Mouse (Mus musculus) MEL (cell line): ENCODE data around the gene Dqx1. TPM values are rescaled to one million over a fixed set of nuclear protein-coding genes. Genes with fewer than 3 reads are reported as not detected.
A peak's percentile ranks its signal among the peaks of the same experiment; 100 is the strongest.

ENCODE experiments used
- DNase-seq: peaks from one replicate; pipeline ENCODE4 v3.0.0; 2011; ENCODE audit warnings: low read depth, low spot score
- H3K27ac ChIP-seq: 2 replicates; pipeline ENCODE4 v1.5.1; 2012; ENCODE audit warnings: low read depth, mild to moderate bottlenecking, control low read depth, low read length, moderate library complexity; ENCODE audit not compliant: control insufficient read depth
- H3K27me3 ChIP-seq, 2 experiments: fragments of 150-350 bp in 1 of 2; sonication (generic) in 1 of 2; 2 replicates each; pipeline ENCODE4 v1.6.1; 2012; ENCODE audit warnings: low read length in 2 of 2, mild to moderate bottlenecking in 2 of 2, improper control_type of control experiment in 1 of 2, moderate library complexity in 1 of 2; ENCODE audit not compliant: insufficient read depth in 2 of 2, control insufficient read depth in 1 of 2
- H3K36me3 ChIP-seq, 2 experiments: 2 replicates each; pipeline ENCODE4 v1.6.1; 2012 to 2014; ENCODE audit warnings: low read length in 2 of 2, improper control_type of control experiment in 1 of 2, inconsistent platforms in 1 of 2, mild to moderate bottlenecking in 1 of 2; ENCODE audit not compliant: insufficient read depth in 2 of 2, control insufficient read depth in 1 of 2
- H3K4me1 ChIP-seq, 2 experiments: fragments of 150-350 bp in 1 of 2; sonication (generic) in 1 of 2; 2 replicates each; pipeline ENCODE4 v1.6.1; 2012; ENCODE audit warnings: low read length in 2 of 2, improper control_type of control experiment in 1 of 2, mild to moderate bottlenecking in 1 of 2; ENCODE audit not compliant: insufficient read depth in 2 of 2, control insufficient read depth in 1 of 2
- H3K4me3 ChIP-seq, 2 experiments: fragments of 150-350 bp in 1 of 2; sonication (generic) in 1 of 2; 2 replicates each; pipeline ENCODE4 v1.5.1; 2012; ENCODE audit warnings: low read depth in 2 of 2, low read length in 2 of 2, mild to moderate bottlenecking in 2 of 2, moderate library complexity in 2 of 2, control low read depth in 1 of 2, improper control_type of control experiment in 1 of 2; ENCODE audit not compliant: control insufficient read depth in 1 of 2, insufficient read depth in 1 of 2
- H3K79me2 ChIP-seq: 2 replicates; pipeline ENCODE4 v1.6.1; 2012; ENCODE audit warnings: mild to moderate bottlenecking, low read length, moderate library complexity; ENCODE audit not compliant: control insufficient read depth, poor library complexity, insufficient read depth
- H3K9ac ChIP-seq: 2 replicates; pipeline ENCODE4 v1.6.1; 2012; ENCODE audit warnings: low read depth, mild to moderate bottlenecking, control low read depth, low read length, moderate library complexity; ENCODE audit not compliant: control insufficient read depth, poor library complexity, severe bottlenecking
- H3K9me3 ChIP-seq: fragments of 150-350 bp; sonication (generic); replicated peaks from 2 replicates; pipeline ENCODE4 v1.6.1; 2012; ENCODE audit warnings: mild to moderate bottlenecking, low read length, improper control_type of control experiment, moderate library complexity; ENCODE audit not compliant: insufficient read depth
- BHLHE40 ChIP-seq: IDR thresholded peaks from 2 replicates; pipeline ENCODE4 v1.6.1; 2012; ENCODE audit warnings: low read depth, mild to moderate bottlenecking, inconsistent platforms, low read length, improper control_type of control experiment, borderline replicate concordance
- CHD1 ChIP-seq: IDR thresholded peaks from 2 replicates; pipeline ENCODE4 v1.6.1; 2012; ENCODE audit warnings: low read depth, mild to moderate bottlenecking, inconsistent platforms, low read length, improper control_type of control experiment
- CHD2 ChIP-seq: IDR thresholded peaks from 2 replicates; pipeline ENCODE4 v1.6.1; 2011; ENCODE audit warnings: low read length, improper control_type of control experiment
- CTCF ChIP-seq, 3 experiments: IDR thresholded peaks in 2 of 3; conservative IDR thresholded peaks in 1 of 3; 2 replicates each; pipeline ENCODE4 v1.5.1; 2011 to 2012; ENCODE audit warnings: low read length in 3 of 3, low read depth in 2 of 3, mild to moderate bottlenecking in 2 of 3, improper control_type of control experiment in 1 of 3, inconsistent platforms in 1 of 3, mixed read lengths in 1 of 3, moderate library complexity in 1 of 3; ENCODE audit not compliant: control insufficient read depth in 1 of 3, insufficient read depth in 1 of 3, poor library complexity in 1 of 3, severe bottlenecking in 1 of 3
- E2F4 ChIP-seq: IDR thresholded peaks from 2 replicates; pipeline ENCODE4 v1.6.1; 2011; ENCODE audit warnings: low read depth, low read length, improper control_type of control experiment, borderline replicate concordance
- ELF1 ChIP-seq: IDR thresholded peaks from 2 replicates; pipeline ENCODE4 v1.6.1; 2014; ENCODE audit warnings: low read depth, mild to moderate bottlenecking, inconsistent platforms, low read length, improper control_type of control experiment, moderate library complexity
- EP300 ChIP-seq, 2 experiments: IDR thresholded peaks; 2 replicates each; pipeline ENCODE4 v1.6.1; 2011; ENCODE audit warnings: improper control_type of control experiment in 2 of 2, low read length in 2 of 2, low read depth in 1 of 2, mild to moderate bottlenecking in 1 of 2
- ETS1 ChIP-seq: IDR thresholded peaks from 2 replicates; pipeline ENCODE4 v1.6.1; 2012; ENCODE audit warnings: low read depth, mild to moderate bottlenecking, inconsistent platforms, low read length, improper control_type of control experiment, moderate library complexity
- GABPA ChIP-seq: IDR thresholded peaks from 2 replicates; pipeline ENCODE4 v1.6.1; 2012; ENCODE audit warnings: low read depth, mild to moderate bottlenecking, inconsistent platforms, low read length, improper control_type of control experiment, moderate library complexity
- GATA1 ChIP-seq: IDR thresholded peaks from 2 replicates; pipeline ENCODE4 v1.6.1; 2011; ENCODE audit warnings: low read depth, low read length, improper control_type of control experiment
- HCFC1 ChIP-seq: IDR thresholded peaks from 2 replicates; pipeline ENCODE4 v1.6.1; 2012; ENCODE audit warnings: low read depth, mild to moderate bottlenecking, inconsistent platforms, low read length, improper control_type of control experiment, moderate library complexity
- JUND ChIP-seq: IDR thresholded peaks from 2 replicates; pipeline ENCODE4 v1.6.1; 2011; ENCODE audit warnings: low read depth, mild to moderate bottlenecking, improper control_type of control experiment, low read length
- KAT2A ChIP-seq: conservative IDR thresholded peaks from 2 replicates; pipeline ENCODE4 v1.6.1; 2012; ENCODE audit warnings: low read depth, low read length, improper control_type of control experiment, inconsistent platforms
- MAFK ChIP-seq: IDR thresholded peaks from 2 replicates; pipeline ENCODE4 v1.6.1; 2011; ENCODE audit warnings: low read depth, mild to moderate bottlenecking, low read length, improper control_type of control experiment, borderline replicate concordance
- MAX ChIP-seq: IDR thresholded peaks from 2 replicates; pipeline ENCODE4 v1.6.1; 2011; ENCODE audit warnings: low read length, improper control_type of control experiment
- MAZ ChIP-seq: IDR thresholded peaks from 2 replicates; pipeline ENCODE4 v1.6.1; 2012; ENCODE audit warnings: low read depth, mild to moderate bottlenecking, inconsistent platforms, low read length, improper control_type of control experiment
- MEF2A ChIP-seq: IDR thresholded peaks from 2 replicates; pipeline ENCODE4 v1.6.1; 2014; ENCODE audit warnings: low read depth, mild to moderate bottlenecking, inconsistent platforms, low read length, improper control_type of control experiment; ENCODE audit not compliant: poor library complexity, insufficient replicate concordance, severe bottlenecking; ENCODE audit errors: extremely low read depth
- MXI1 ChIP-seq: IDR thresholded peaks from 2 replicates; pipeline ENCODE4 v1.6.1; 2011; ENCODE audit warnings: mild to moderate bottlenecking, low read depth, low read length, improper control_type of control experiment
- MYB ChIP-seq: IDR thresholded peaks from 2 replicates; pipeline ENCODE4 v1.6.1; 2011; ENCODE audit warnings: mild to moderate bottlenecking, low read depth, low read length, improper control_type of control experiment
- MYC ChIP-seq: IDR thresholded peaks from 2 replicates; pipeline ENCODE4 v1.6.1; 2011; ENCODE audit warnings: low read depth, mild to moderate bottlenecking, low read length, improper control_type of control experiment, moderate library complexity
- NELFE ChIP-seq: IDR thresholded peaks from 2 replicates; pipeline ENCODE4 v1.6.1; 2011; ENCODE audit warnings: low read depth, low read length, improper control_type of control experiment
- NRF1 ChIP-seq: IDR thresholded peaks from 2 replicates; pipeline ENCODE4 v1.6.1; 2014; ENCODE audit warnings: low read depth, mild to moderate bottlenecking, inconsistent platforms, low read length, improper control_type of control experiment, moderate library complexity; ENCODE audit not compliant: poor library complexity, insufficient read depth, severe bottlenecking
- POLR2A ChIP-seq, 2 experiments: IDR thresholded peaks; 2 replicates each; pipeline ENCODE4 v1.6.1; 2011 to 2012; ENCODE audit warnings: low read length in 2 of 2, mild to moderate bottlenecking in 2 of 2, control low read depth in 1 of 2, improper control_type of control experiment in 1 of 2, low read depth in 1 of 2, moderate library complexity in 1 of 2; ENCODE audit not compliant: control insufficient read depth in 1 of 2, insufficient read depth in 1 of 2, poor library complexity in 1 of 2
- POLR2AphosphoS2 ChIP-seq: IDR thresholded peaks from 2 replicates; pipeline ENCODE4 v1.6.1; 2011; ENCODE audit warnings: low read length, improper control_type of control experiment
- RAD21 ChIP-seq: IDR thresholded peaks from 2 replicates; pipeline ENCODE4 v1.6.1; 2011; ENCODE audit warnings: mild to moderate bottlenecking, low read depth, low read length, improper control_type of control experiment
- RCOR1 ChIP-seq: IDR thresholded peaks from 2 replicates; pipeline ENCODE4 v1.6.1; 2012; ENCODE audit warnings: low read depth, mild to moderate bottlenecking, inconsistent platforms, low read length, improper control_type of control experiment
- SIN3A ChIP-seq: IDR thresholded peaks from 2 replicates; pipeline ENCODE4 v1.6.1; 2012; ENCODE audit warnings: low read length, improper control_type of control experiment, inconsistent platforms
- SMC3 ChIP-seq: IDR thresholded peaks from 2 replicates; pipeline ENCODE4 v1.6.1; 2011; ENCODE audit warnings: low read depth, low read length, improper control_type of control experiment
- TBP ChIP-seq: IDR thresholded peaks from 2 replicates; pipeline ENCODE4 v1.8.0; 2011; ENCODE audit warnings: low read depth, low read length, improper control_type of control experiment
- TCF12 ChIP-seq: IDR thresholded peaks from 2 replicates; pipeline ENCODE4 v1.6.1; 2014; ENCODE audit warnings: low read depth, mild to moderate bottlenecking, inconsistent platforms, low read length, improper control_type of control experiment, moderate library complexity
- UBTF ChIP-seq: IDR thresholded peaks from 2 replicates; pipeline ENCODE4 v1.6.1; 2012; ENCODE audit warnings: low read depth, mild to moderate bottlenecking, inconsistent platforms, low read length, improper control_type of control experiment, moderate library complexity, borderline replicate concordance; ENCODE audit not compliant: insufficient read depth
- USF1 ChIP-seq: IDR thresholded peaks from 2 replicates; pipeline ENCODE4 v1.6.1; 2014; ENCODE audit warnings: low read depth, mild to moderate bottlenecking, inconsistent platforms, low read length, improper control_type of control experiment, moderate library complexity
- USF2 ChIP-seq, 2 experiments: IDR thresholded peaks; 2 replicates each; pipeline ENCODE4 v1.6.1; 2011 to 2012; ENCODE audit warnings: improper control_type of control experiment in 2 of 2, low read length in 2 of 2, borderline replicate concordance in 1 of 2, inconsistent platforms in 1 of 2, low read depth in 1 of 2, mild to moderate bottlenecking in 1 of 2; ENCODE audit not compliant: insufficient read depth in 1 of 2
- ZC3H11A ChIP-seq: IDR thresholded peaks from 2 replicates; pipeline ENCODE4 v1.6.1; 2012; ENCODE audit warnings: low read depth, mild to moderate bottlenecking, inconsistent platforms, low read length, improper control_type of control experiment
- ZKSCAN1 ChIP-seq: IDR thresholded peaks from 2 replicates; pipeline ENCODE4 v1.6.1; 2012; ENCODE audit warnings: low read depth, mild to moderate bottlenecking, inconsistent platforms, low read length, improper control_type of control experiment, moderate library complexity
- ZMIZ1 ChIP-seq: IDR thresholded peaks from 2 replicates; pipeline ENCODE4 v1.6.1; 2012; ENCODE audit warnings: low read depth, mild to moderate bottlenecking, inconsistent platforms, low read length, improper control_type of control experiment, moderate library complexity
- ZNF384 ChIP-seq: IDR thresholded peaks from 2 replicates; pipeline ENCODE4 v1.6.1; 2012; ENCODE audit warnings: low read depth, mild to moderate bottlenecking, inconsistent platforms, low read length, improper control_type of control experiment
- polyA plus RNA-seq, 2 experiments: library from polyadenylated mRNA; stranded (reverse) in 1 of 2; unstranded in 1 of 2; fragments of >175 nt in 1 of 2; fragments of >200 nt in 1 of 2; gene quantifications; 2 replicates each; pipeline versions ENCODE4 v1.2.1 to v1.2.4; 2012; ENCODE audit warnings: low replicate concordance in 2 of 2, low read depth in 1 of 2; ENCODE audit not compliant: insufficient read length in 2 of 2, insufficient read depth in 1 of 2, missing spikeins in 1 of 2
- total RNA-seq: library from RNA; depleted of rRNA; stranded (reverse); fragments of 300-350 nt; gene quantifications from 2 replicates; pipeline ENCODE4 v1.2.3, GENCODE M21; 2012

Gene Dqx1
- total and polyA plus RNA-seq, 3 experiments, result 1.3 to 3.4 TPM; not detected in 1

GRCm38 (mm10) chr6:83010010-83010409 is 47.6 kb upstream of the Dqx1 start:
- peaks cover 41 to 52% of the 10 kb centered on the region in 2 experiments for H3K4me1 ChIP-seq
- peak; percentile 88 for DNase-seq
- peak overlapping the region; percentile 56 to 80 for H3K4me3 ChIP-seq
- H3K27ac ChIP-seq, result peak overlapping the region; percentile 88
- no peaks in the 10 kb centered on the region for H3K9me3 ChIP-seq
- H3K9ac ChIP-seq, result peak overlapping the region; percentile 79
- H3K27me3 ChIP-seq, result no peaks in the 10 kb centered on the region
- peaks cover 3% of the 10 kb centered on the region for H3K79me2 ChIP-seq
- peaks cover 0 to 52% of the 10 kb centered on the region in 2 experiments; a peak in 2 of 4 replicates for H3K36me3 ChIP-seq
- TF ChIP-seq MAZ, result peak; percentile 68; the same call in 1 of the 2 replicates
- TF ChIP-seq KAT2A, result no peak; the same call in 1 of the 2 replicates
- TF ChIP-seq POLR2AphosphoS2, result peak; percentile 79; the same call in 1 of the 2 replicates
- no peak for TF ChIP-seq GABPA
- TF ChIP-seq HCFC1, result peak; percentile 83
- TF ChIP-seq SIN3A, result peak; percentile 70; the same call in 1 of the 2 replicates
- peak; percentile 27; the same call in 1 of the 2 replicates for TF ChIP-seq MAX
- no peak for TF ChIP-seq UBTF
- TF ChIP-seq MAFK, result no peak
- no peak for TF ChIP-seq CHD2
- TF ChIP-seq GATA1, result peak; percentile 82
- TF ChIP-seq MYC, result no peak
- no peak for TF ChIP-seq JUND
- peak; percentile 95 for TF ChIP-seq ZMIZ1
- TF ChIP-seq MYB, result no peak
- TF ChIP-seq RAD21, result no peak
- TF ChIP-seq ZNF384, result no peak
- TF ChIP-seq MEF2A, result 0 out of 2 replicates have a peak, but pooled peaks have one; percentile 16
- TF ChIP-seq NRF1, result no peak
- TF ChIP-seq TBP, result peak; percentile 94
- TF ChIP-seq ZKSCAN1, result no peak
- peak in 1 of 2 experiments; percentile 70; a peak in 3 of 4 replicates for TF ChIP-seq EP300 (IDR thresholded peaks at IDR 0.05; ENCODE audit: low read depth in 1 of 2, low read length in 2 of 2)
- peak; percentile 84 for TF ChIP-seq ETS1
- peak; percentile 41 for TF ChIP-seq RCOR1
- peak; percentile 69 for TF ChIP-seq ELF1
- TF ChIP-seq USF1, result no peak
- peak; percentile 15 for TF ChIP-seq MXI1
- TF ChIP-seq ZC3H11A, result no peak
- TF ChIP-seq NELFE, result peak; percentile 83
- TF ChIP-seq SMC3, result no peak
- no peak for TF ChIP-seq E2F4
- TF ChIP-seq BHLHE40, result no peak
- peak; percentile 73 for TF ChIP-seq TCF12
- TF ChIP-seq CTCF (IDR thresholded peaks at IDR 0.05 in 2 of 3, conservative IDR thresholded peaks at IDR 0.05 in 1 of 3; ENCODE audit: control insufficient read depth in 1 of 3, insufficient read depth in 1 of 3, low read depth in 2 of 3, low read length in 3 of 3, poor library complexity in 1 of 3, severe bottlenecking in 1 of 3), result no peak
- TF ChIP-seq POLR2A (IDR thresholded peaks at IDR 0.05; ENCODE audit: control insufficient read depth in 1 of 2, insufficient read depth in 1 of 2, low read depth in 1 of 2, low read length in 2 of 2, poor library complexity in 1 of 2), result peak; percentile 15 to 89; a peak in 3 of 4 replicates
- 0 out of 2 replicates have a peak, but pooled peaks have one; percentile 6 for TF ChIP-seq CHD1
- no peak for TF ChIP-seq USF2 (IDR thresholded peaks at IDR 0.05; ENCODE audit: borderline replicate concordance in 1 of 2, insufficient read depth in 1 of 2, low read depth in 1 of 2, low read length in 2 of 2)
